Mouse (Mus musculus): ENCODE measurements around the gene Rfx4.

The Rfx4 gene

DNA sequence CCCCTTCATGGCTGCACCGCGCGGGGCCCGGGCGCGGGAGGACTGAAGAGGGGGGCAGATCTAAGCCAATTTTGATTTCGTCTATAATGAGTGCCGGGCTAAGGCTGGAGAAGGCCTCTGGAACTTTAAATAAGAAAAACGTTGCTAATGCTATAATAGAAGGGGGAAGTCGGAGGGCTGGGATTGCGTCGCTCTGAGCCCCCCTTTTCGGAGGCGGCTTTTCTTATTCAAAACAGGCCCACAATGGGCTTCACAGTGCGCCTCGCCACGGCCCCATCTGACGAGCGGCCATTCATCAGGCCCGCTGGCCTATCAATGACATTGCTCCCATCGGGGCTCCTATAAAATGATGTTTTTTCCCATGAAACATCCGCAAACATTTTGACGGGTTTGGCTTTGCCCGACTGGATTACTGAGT is at the start of gene Rfx4:
Gene Rfx4, plus strand, starts transcription at position 277 of the 418 bp plus-strand sequence.
- DNase-seq (ENCODE audit: extremely low spot score, low read depth, low spot score) = no peak

DNA sequence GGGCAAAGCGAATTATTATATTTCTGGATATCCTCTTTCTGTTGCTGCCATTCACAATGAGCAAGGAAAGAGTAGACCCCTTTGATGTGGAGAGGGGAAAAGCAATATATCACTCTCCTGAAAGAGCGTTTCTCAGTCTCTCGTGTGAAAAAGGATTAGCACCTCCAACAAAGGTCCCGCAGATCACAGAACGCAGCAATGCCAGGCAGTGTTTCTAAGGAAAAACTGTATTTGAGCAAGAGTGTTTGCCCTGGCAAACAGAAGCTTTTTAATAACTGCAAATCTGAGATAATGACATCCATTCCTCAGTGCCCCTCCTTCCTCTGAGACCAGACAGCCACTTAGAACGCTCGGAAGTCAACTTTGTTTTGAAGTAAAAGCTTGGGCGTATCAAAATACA is 49.3 kb upstream of the Rfx4 start:
- DNase-seq (ENCODE audit: extremely low spot score, low read depth, low spot score) = no peak

DNA sequence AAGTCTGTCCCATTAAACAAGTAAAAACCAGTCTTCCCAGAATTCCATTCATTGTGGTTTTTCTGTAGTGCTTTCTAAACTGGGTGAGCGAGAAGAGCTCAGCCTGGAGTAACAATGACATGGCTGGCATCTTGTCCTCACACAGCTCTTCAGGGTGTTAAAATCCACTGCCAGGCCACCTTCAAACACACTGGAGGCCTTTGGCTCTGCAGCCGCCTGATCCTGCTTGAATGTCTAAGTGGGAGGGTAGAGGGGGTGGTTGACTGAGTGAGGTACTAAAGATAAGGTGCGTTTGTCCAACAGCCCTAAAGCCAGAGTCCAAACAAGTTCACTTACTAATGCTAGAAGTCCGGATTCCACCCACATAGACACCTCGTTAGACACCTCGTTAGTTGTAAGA is 48.6 kb upstream of the Rfx4 start:
- DNase-seq (ENCODE audit: extremely low spot score, low read depth, low spot score) = no peak

DNA sequence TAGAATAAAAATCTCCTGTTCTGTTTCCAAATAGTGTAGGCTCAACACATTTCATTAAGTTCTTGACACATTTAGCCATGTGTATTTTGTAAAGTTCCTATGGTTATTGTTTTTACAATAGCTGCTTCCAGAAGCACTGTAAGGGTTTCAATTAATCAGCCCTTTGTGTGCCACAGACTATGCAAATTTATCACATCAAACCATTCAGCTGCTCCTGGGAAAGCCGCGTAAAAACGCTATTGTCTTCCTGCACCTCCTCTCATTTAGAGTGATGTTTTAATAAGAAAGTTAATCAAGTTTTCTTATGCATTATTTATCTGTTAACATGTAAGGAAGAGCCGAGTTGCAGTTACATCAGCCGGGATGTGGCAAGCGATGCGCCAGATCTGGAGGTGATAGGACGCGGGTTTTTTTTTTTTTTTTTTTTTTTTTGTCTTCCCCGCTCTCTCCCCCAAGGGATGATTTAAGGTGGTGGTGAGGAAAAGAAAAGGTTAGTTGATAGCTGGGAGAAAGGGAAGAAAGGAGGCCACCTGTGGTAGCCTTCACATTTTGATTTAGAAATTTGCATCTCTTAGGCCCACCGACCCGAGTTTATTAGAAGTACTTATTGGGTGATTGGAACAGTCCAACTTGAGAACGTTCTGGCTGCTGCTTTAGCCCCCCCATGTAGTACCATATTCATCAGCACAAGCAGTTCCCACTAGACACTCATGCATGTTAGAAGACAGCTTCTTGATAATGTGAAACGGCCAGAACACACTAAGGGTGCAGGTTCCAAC is 47.9 kb upstream of the Rfx4 start:
- no peak for DNase-seq (ENCODE audit: extremely low spot score, low read depth, low spot score)

DNA sequence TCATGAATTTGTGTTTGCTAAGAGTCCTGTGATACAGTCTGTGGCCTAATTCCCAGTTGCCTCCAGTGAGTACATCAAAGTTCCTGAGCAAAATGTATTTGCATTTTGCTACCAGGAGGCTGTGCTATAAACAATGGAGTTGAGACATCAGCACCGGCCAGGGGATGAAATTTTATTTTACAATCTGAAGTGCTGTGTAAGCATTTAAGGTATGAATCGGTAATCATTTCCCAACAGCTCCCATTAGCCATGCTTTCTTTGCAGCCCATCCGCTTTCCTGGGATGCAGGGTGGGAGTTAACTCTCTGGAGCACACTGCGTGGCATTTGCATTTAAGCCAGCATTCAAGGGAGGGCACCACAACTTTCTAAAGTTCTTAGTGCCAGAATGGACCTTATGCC is 45.7 kb upstream of the Rfx4 start:
- no peak for DNase-seq (ENCODE audit: extremely low spot score, low read depth, low spot score)

DNA sequence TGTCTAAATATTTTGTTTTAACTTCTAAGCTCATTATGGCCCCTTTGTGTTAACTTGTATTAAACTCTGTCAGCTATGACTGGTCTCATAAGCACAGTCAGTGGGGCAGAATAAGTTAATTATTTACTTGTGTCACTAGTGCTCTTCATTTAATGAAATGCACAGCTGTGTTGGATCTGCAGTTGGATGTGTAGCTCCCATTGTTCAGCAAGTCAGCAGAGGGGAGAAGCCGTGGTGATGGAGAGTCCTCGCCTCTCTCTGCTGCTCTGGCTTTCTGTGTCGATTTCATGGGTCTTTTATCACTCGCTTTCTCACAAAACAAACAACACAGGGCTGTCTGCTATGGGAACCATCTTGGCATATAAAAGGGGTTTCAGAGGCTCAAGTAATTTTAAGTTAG is 45.0 kb upstream of the Rfx4 start:
- DNase-seq (ENCODE audit: extremely low spot score, low read depth, low spot score) = no peak

DNA sequence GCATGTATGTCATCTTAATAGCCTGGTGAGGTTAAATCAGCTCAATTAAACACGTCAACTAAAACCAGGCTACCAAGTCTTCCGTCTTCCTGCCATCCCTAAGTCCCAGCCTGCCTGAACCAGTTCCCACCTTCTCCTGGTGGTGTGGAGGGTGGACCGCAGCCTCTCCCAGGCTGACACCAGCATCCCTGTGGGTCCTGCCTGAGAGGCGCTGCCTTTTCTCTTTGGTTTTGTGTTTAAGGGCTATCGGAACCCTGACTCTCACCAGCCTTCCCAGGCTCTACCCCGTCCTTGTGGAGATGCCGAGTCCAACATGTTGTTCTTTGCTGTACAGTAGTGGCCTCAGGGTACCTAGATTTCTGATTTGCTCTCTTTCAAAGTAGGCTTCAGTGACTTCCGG is 44.4 kb upstream of the Rfx4 start:
- DNase-seq (ENCODE audit: extremely low spot score, low read depth, low spot score) = no peak

DNA sequence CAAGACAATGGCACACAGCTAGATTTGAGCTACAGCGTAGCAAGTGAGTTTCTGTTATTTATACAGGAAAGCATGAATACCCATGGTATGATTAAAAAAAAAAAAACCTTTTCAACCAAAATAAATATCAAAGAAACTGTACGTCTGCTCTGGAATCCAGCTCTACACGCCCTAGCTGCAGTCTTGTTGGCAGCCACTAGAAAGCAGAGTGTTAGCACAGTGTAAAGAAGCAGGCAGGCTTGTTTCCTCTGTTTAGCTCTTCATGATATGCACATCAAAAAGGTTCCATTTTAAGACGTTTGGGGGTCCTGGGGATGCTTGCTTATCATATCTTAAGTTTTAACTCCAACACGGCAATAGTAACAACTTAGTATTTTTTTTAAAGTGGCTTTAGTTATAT is 43.9 kb upstream of the Rfx4 start:
- no peak for DNase-seq (ENCODE audit: extremely low spot score, low read depth, low spot score)

DNA sequence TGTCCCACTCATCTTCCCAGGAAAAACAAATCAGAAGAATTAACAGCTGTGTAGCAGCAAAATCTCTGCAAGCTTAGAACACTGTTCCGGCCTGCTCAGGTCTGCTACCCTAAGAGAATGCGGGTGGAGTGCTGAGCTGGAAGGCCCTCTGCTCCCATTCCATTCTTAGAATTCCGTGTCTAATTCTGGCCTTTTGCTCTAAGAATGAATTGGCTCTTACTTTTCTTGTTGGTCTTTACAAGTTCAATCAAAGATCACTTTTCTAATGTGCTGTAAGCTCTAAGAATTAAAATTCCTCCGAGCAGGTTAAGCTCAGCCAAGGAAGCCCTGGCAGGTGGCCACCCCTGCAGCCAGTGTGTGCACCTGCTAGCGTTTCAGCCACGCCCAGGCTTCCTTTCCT is 43.3 kb upstream of the Rfx4 start:
- no peak for DNase-seq (ENCODE audit: extremely low spot score, low read depth, low spot score)

DNA sequence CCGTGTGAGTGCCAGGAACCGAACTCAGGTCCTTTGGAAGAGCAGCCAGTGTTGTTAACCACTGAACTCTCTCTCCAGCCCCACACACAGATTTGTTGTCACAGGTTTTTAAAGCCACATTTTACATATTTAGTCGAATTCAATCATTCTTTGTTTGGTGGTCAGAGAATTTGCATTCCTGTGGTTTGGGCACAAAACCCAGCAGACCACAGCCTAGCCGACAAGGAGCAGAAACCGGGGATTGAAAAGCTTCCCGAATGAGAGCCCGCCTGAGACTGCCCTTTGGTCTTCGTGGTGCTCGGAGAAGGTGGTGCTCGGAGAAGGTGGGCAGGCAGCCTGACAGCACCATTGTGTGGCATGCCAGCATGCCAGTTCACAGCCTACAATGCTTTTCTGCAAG is 42.8 kb upstream of the Rfx4 start:
- no peak for DNase-seq (ENCODE audit: extremely low spot score, low read depth, low spot score)

DNA sequence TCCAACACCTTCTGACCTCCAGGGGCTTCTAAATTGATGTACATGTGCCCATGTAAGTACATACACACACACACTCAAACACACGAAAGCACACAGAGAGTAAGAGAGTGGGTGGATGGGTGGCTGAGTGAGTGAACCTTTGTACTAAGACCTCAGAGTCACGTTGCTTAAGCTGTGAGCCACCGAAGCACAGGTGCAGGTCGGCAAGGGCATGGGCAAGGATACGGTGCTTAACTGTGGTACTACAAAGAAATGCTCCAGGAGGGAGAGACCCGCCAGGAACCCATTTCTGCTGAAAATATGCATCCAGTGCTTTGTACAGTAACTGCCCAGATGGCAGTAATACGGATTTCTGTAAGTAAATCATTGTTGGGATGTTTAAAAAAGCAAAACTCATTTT is 40.2 kb upstream of the Rfx4 start:
- DNase-seq (ENCODE audit: extremely low spot score, low read depth, low spot score) = no peak

DNA sequence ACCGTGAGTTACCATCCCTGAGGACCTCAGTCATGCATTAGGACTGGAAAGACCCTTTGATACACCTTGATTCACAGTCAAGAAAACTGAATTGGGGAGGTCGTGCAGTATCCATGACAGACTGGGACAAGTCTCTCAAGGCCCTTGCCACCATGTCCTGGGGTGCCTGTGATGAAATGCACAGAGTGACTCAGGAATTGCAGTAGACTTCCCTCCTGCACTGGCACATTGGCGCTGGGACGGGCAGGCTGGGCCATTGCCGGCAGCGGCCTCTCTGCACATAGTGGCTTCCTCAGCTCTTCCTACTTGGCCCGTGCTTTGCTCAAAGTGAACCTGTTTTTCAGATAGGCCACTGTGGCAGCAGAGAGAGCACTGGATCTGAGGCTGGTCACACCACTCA is 39.3 kb upstream of the Rfx4 start:
- no peak for DNase-seq (ENCODE audit: extremely low spot score, low read depth, low spot score)

DNA sequence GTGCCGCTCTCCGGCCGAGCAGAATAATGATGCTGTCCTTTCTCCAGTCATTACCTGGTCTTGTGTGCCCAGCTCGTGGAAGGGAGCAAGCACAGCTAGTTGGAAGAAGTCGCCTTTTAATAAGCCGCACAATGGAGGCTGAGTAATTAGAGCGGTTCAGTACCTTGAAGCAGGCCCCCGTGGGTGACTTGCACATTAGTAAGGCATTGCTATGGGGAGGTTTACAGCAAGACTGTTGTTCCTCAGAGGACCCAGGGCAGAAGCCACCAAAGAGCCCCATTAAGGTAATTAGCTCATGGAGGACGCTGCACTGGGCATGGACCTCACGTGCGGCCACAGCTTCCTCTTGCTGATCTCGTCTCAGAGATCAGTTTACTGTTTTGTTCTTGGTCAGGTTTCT is 33.2 kb upstream of the Rfx4 start:
- no peak for DNase-seq (ENCODE audit: extremely low spot score, low read depth, low spot score)

DNA sequence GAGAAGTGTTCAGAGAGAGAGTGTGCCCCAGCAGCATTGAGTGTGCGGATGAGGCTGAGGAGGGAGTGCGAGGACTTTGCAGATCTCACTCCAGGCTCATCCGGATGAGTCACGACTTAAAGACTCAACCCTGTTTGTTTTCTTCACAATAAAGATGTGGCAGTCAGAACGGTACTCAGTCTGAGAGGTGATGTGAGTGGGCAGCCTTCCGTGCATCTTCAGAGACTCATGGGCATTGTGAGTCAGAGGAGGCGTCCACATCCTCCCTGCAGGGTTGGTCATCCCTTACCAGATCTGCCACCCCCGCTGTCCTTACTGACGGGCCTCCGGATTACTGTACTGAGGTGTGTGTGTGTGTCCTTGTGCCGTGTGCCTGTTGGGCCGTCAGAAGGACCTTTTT is 28.9 kb upstream of the Rfx4 start:
- no peak for DNase-seq (ENCODE audit: extremely low spot score, low read depth, low spot score)

DNA sequence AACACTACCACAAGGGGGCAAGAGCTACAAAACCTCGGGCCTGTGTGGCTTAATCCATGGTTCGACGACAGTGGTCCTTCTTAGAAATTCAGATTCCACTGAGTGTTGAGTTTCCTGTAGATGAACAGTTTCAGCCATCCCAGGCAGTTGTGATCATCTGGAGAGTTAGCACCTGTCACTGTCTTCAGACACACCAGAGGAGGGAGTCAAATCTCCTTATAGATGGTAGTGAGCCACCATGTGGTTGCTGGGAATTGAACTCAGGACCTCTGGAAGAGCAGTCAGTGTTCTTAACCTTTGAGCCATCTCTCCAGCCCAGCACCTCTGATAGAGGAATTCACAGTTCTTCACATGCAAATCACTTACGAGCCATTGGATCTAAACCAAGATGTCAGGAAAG is 28.1 kb upstream of the Rfx4 start:
- DNase-seq (ENCODE audit: extremely low spot score, low read depth, low spot score) = no peak

DNA sequence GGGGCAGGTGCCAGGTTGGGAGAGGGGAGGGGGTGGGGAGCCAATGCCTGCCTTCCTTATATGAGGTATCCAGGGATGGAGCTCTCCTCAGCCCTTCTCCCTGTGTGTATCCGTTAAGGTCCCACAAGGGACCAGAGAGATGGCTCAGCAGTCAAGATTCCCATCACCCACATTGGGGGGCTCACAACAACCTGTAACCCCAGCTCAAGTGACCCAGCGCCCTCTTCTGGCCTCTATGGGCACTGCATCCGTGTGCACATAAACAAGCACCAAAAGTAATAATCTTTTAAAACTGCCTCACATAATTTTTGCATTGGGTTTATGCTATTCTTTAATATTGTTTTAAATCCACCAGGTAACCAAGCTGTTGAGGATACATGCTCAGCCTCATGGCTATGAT is 25.8 kb upstream of the Rfx4 start:
- DNase-seq (ENCODE audit: extremely low spot score, low read depth, low spot score) = no peak

DNA sequence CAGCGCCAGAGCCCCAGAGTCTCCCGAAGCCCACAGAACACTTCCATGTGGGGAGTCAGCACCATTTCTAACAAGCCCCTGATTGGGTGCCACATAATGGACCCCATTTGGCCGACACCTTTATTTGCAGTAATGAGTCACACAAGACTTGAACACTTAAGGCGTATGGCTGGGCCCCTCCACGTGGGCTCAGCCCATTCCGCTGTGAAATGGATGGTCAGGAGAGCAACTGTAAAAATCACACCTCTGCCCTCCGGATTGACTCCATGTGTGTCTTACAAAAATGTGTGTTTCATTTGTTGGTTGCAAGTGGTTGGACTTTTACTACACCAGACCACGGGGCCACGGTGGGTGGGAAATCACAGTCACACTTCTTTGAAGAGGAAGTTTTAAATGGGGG is 24.9 kb upstream of the Rfx4 start:
- DNase-seq (ENCODE audit: extremely low spot score, low read depth, low spot score) = no peak

DNA sequence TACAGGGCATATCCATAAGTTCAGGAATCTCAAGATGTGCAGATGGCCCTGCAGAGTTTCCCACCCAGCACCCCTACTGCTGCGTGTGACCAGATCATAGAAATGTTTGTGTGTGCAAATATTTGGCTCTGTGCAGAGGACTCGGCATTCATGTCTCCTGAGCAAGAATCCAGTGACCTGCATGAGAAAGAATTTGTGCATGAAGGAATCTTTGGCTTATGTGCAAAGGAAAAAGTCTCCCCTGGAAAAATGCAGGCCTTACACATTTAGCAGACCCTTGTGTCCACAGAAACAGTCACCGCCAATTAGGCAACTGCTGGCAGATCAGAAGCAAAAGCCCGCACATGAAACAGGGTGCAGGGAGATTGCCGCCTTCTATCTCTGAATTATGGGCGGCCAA is 22.4 kb upstream of the Rfx4 start:
- DNase-seq (ENCODE audit: extremely low spot score, low read depth, low spot score) = no peak

DNA sequence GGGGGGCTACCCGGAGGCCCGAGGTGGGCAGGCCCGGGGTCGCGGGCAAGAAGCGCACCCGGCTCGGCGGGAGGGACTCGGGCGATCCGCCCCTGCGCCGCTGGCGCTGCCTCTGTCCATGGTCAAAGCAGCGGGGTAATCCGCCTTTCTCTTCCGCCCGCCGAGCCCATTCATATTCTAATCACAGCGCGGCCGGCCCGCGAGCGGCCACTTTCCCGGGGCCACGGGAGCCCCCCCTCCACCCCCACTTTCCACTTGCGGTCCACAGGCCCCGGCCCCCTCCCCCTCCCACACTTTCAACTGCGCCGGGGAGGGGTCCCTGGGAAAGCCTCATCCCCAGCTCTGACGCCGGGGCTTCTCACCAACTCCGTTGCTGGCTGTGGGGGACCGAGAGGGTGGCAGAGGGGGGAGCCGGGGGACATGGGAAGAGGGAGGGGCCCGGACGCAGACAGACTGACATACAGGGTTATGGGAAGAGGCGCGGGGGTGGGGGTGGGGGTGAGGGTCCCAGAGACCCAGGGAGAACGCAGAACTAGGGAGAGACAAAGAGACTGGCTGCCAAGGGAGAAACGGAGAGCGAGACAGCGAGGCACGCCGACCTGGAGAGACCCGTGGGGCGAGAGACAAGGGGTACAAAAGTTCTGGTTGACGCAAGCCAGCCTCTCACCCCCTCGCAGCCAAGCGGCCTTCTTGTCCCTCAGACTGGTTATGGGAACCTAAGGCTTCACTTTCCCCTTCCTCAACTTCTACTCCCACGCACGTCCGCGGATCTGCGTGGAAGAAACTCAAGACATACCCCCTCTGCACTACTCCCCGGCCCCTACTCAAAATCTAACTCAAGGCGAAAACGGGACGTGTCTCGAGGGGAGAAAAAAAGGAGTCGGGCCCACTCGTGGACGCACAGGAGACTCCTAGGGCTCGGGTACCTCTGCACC is 744 bp upstream of the Rfx4 start:
- no peak for DNase-seq (ENCODE audit: extremely low spot score, low read depth, low spot score)

DNA sequence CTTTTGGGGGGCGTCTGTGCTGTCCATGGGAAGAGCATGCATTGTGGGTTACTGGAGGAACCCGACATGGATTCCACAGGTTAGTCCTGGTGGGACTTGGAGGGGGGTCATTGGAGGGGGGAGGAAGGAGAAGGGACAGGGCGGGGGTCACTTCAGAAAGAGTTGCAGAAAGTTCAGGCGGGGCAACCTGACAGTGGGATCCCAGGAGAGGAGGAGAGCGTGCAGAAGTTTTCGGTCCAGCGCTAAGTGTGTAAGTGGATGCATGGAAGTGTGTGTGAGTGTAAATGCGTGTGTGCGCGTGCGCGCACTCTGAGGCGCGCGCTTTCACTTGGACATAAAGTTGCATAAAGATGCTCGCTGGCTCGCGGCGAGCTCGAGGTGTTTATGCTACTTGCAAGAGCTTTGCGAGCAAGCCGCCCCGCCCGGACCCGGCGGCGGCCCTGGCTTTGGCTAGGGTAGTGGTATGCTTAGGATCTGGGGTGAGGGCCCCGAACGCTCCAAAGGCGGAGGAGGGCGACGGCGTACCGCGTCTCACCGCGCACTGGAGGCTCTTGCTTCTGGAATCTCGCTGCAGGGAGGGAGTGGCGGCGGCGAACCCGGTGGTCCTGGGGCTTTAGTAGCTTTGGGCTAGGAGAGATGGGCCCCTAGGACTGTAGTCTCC is 703 bp downstream of the Rfx4 start:
- no peak for DNase-seq (ENCODE audit: extremely low spot score, low read depth, low spot score)

DNA sequence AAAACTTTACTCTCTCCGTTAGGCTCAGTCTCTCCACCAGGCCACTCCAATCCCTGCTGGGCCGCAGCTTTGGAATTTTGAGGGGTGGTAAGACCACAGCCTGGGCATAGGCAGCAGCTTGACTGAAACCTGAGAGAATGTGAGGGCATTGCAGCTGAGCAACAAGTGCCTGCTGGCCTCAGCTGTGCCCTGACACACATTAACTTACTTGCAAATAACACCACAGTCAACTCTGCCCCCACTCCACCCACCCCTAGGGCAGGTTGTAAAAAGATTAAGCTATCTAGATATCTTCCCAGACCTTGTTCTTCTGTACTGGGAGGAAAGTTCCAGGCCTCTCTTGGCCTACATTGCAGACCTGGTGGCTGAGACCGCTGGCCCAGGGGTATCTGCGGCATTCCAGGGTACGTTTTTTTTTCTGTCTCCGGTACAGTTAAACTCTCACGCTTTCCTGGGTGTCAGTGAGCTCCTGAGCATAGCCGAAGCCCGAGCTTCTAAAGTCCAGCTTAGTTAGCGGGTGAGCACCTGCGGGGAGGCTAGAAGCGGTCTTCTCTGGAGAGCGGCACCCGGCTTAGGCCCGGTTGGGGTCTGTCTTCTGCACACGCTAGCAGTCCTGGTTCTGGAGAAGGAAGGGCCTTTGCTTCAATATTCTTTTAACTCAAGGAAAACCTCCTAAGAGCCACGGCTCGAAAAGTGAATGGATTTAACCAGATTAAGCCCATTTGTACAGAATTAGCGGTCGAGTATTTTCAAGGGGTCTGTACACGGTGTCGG is 1.8 kb downstream of the Rfx4 start:
- no peak for DNase-seq (ENCODE audit: extremely low spot score, low read depth, low spot score)
